Mouse (Mus musculus): Measurements from ENCODE around the gene Fam216a. TPM values are rescaled to one million over a fixed set of nuclear protein-coding genes. Genes with fewer than 3 reads are reported as not detected.

Gene Fam216a
- total RNA-seq, 1 experiment from 2014 or later, result 2.2 TPM

- ATAC-seq (replicated peaks; ENCODE audit: insufficient number of reproducible peaks, low FRiP score, low TSS enrichment, poor library complexity, severe bottlenecking), result peak; percentile 20
Observed at GRCm38 (mm10) chr5:122392227-122393004, 20.3 kb upstream of the Fam216a start.

- peak; percentile 91 for ATAC-seq (replicated peaks; ENCODE audit: insufficient number of reproducible peaks, low FRiP score, low TSS enrichment, poor library complexity, severe bottlenecking)
Observed at GRCm38 (mm10) chr5:122391786-122392180, 19.6 kb upstream of the Fam216a start, which contains the start of gene Arpc3. Gene Arpc3, plus strand, starts transcription at chr5:122391878.

- no peak for ATAC-seq (replicated peaks; ENCODE audit: insufficient number of reproducible peaks, low FRiP score, low TSS enrichment, poor library complexity, severe bottlenecking)
Observed at GRCm38 (mm10) chr5:122391178-122391785, 19.1 kb upstream of the Fam216a start.

- no peak for ATAC-seq (replicated peaks; ENCODE audit: insufficient number of reproducible peaks, low FRiP score, low TSS enrichment, poor library complexity, severe bottlenecking)
Observed at GRCm38 (mm10) chr5:122390671-122391070, 18.5 kb upstream of the Fam216a start.

GRCm38 (mm10) chr5:122390006-122390405 is 17.8 kb upstream of the Fam216a start:
- no peak for ATAC-seq (replicated peaks; ENCODE audit: insufficient number of reproducible peaks, low FRiP score, low TSS enrichment, poor library complexity, severe bottlenecking)

GRCm38 (mm10) chr5:122379374-122380155 is 7.4 kb upstream of the Fam216a start:
- peak; percentile 95 for ATAC-seq (replicated peaks; ENCODE audit: insufficient number of reproducible peaks, low FRiP score, low TSS enrichment, poor library complexity, severe bottlenecking)

GRCm38 (mm10) chr5:122378171-122378570 is 6.0 kb upstream of the Fam216a start:
- ATAC-seq (replicated peaks; ENCODE audit: insufficient number of reproducible peaks, low FRiP score, low TSS enrichment, poor library complexity, severe bottlenecking), result no peak

- ATAC-seq (replicated peaks; ENCODE audit: insufficient number of reproducible peaks, low FRiP score, low TSS enrichment, poor library complexity, severe bottlenecking), result no peak
Observed at GRCm38 (mm10) chr5:122377101-122377833, 5.1 kb upstream of the Fam216a start.

- ATAC-seq (replicated peaks; ENCODE audit: insufficient number of reproducible peaks, low FRiP score, low TSS enrichment, poor library complexity, severe bottlenecking), result no peak
Observed at GRCm38 (mm10) chr5:122372878-122373277, 714 bp upstream of the Fam216a start.

GRCm38 (mm10) chr5:122371591-122372191 is 473 bp downstream of the Fam216a start, which contains the start of gene Gpn3:
Gene Gpn3, plus strand, starts transcription at chr5:122371876.
- ATAC-seq (replicated peaks; ENCODE audit: insufficient number of reproducible peaks, low FRiP score, low TSS enrichment, poor library complexity, severe bottlenecking), result peak; percentile 43

- ATAC-seq (replicated peaks; ENCODE audit: insufficient number of reproducible peaks, low FRiP score, low TSS enrichment, poor library complexity, severe bottlenecking), result peak; percentile 7; the same call in 1 of the 2 replicates
Observed at GRCm38 (mm10) chr5:122354492-122355067, 17.6 kb downstream of the Fam216a start.

- ATAC-seq (replicated peaks; ENCODE audit: insufficient number of reproducible peaks, low FRiP score, low TSS enrichment, poor library complexity, severe bottlenecking), result peak; percentile 98
Observed at GRCm38 (mm10) chr5:122353807-122354491, 18.2 kb downstream of the Fam216a start, which contains the start of the genes Rad9b and Vps29. Gene Rad9b, minus strand, starts transcription at chr5:122354233. Gene Vps29, plus strand, starts transcription at chr5:122354369.

GRCm38 (mm10) chr5:122345777-122346176 is 26.4 kb downstream of the Fam216a start:
- no peak for ATAC-seq (replicated peaks; ENCODE audit: insufficient number of reproducible peaks, low FRiP score, low TSS enrichment, poor library complexity, severe bottlenecking)

- ATAC-seq (replicated peaks; ENCODE audit: insufficient number of reproducible peaks, low FRiP score, low TSS enrichment, poor library complexity, severe bottlenecking), result peak; percentile 58
Observed at GRCm38 (mm10) chr5:122344260-122344659, 27.9 kb downstream of the Fam216a start.

GRCm38 (mm10) chr5:122343768-122344167 is 28.4 kb downstream of the Fam216a start:
- ATAC-seq (replicated peaks; ENCODE audit: insufficient number of reproducible peaks, low FRiP score, low TSS enrichment, poor library complexity, severe bottlenecking), result peak; percentile 90

- no peak for ATAC-seq (replicated peaks; ENCODE audit: insufficient number of reproducible peaks, low FRiP score, low TSS enrichment, poor library complexity, severe bottlenecking)
Observed at GRCm38 (mm10) chr5:122342874-122343273, 29.3 kb downstream of the Fam216a start.

GRCm38 (mm10) chr5:122336554-122337294 is 35.4 kb downstream of the Fam216a start:
- no peak for ATAC-seq (replicated peaks; ENCODE audit: insufficient number of reproducible peaks, low FRiP score, low TSS enrichment, poor library complexity, severe bottlenecking)

Data from monocyte, adult 5-6 weeks (primary cell).